Mouse (Mus musculus) kidney, adult 2 months (tissue): Measurements from ENCODE around the gene Brca1.

Source experiments
- CTCF ChIP-seq: fragments of 200-500 bp; conservative IDR thresholded peaks from 2 replicates; pipeline ENCODE4 v1.5.1; 2011; ENCODE audit warnings: low read depth, mild to moderate bottlenecking, control low read depth, low read length, moderate library complexity, mixed read lengths; ENCODE audit not compliant: insufficient read depth, insufficient read length
- POLR2A ChIP-seq: fragments of 200-500 bp; IDR thresholded peaks from one replicate; pipeline ENCODE4 v1.6.1; 2011; ENCODE audit warnings: low read depth, low read length, control low read depth

GRCm38 (mm10) chr11:101451536-101451935 lies 100.2 kb downstream of the Brca1 start:
- TF ChIP-seq POLR2A (no peak), CTCF (no peak)
